Mouse (Mus musculus) forelimb bud, embryonic 11.5 days (tissue): ENCODE measurements around the gene Grm4.

Experiments
- DNase-seq: peaks from one replicate; pipeline ENCODE4 v3.0.0-alpha.2; 2012; ENCODE audit warnings: low read depth, low spot score

Gene Grm4

GRCm38 (mm10) chr17:27493389-27493788 lies 27.8 kb downstream of the Grm4 start:
- DNase-seq, result no peak

- no peak for DNase-seq
These were observed 32.9 kb downstream of the Grm4 start for GRCm38 (mm10) chr17:27488173-27488823.

- DNase-seq, result no peak
These were observed 35.3 kb downstream of the Grm4 start for GRCm38 (mm10) chr17:27485940-27486339.

- no peak for DNase-seq
These were observed 37.6 kb downstream of the Grm4 start for GRCm38 (mm10) chr17:27483571-27483970.

- DNase-seq, result no peak
These were observed 40.8 kb downstream of the Grm4 start for GRCm38 (mm10) chr17:27480143-27481103.

GRCm38 (mm10) chr17:27475650-27476049 lies 45.6 kb downstream of the Grm4 start:
- no peak for DNase-seq

GRCm38 (mm10) chr17:27466620-27467019 lies 54.6 kb downstream of the Grm4 start:
- peak; percentile 73 for DNase-seq

GRCm38 (mm10) chr17:27465924-27466323 lies 55.3 kb downstream of the Grm4 start:
- DNase-seq, result no peak

- no peak for DNase-seq
These were observed 56.8 kb downstream of the Grm4 start for GRCm38 (mm10) chr17:27464327-27464962.

- no peak for DNase-seq
These were observed 61.2 kb downstream of the Grm4 start for GRCm38 (mm10) chr17:27459979-27460378.

- DNase-seq, result no peak
These were observed 62.0 kb downstream of the Grm4 start for GRCm38 (mm10) chr17:27459241-27459640.

- no peak for DNase-seq
These were observed 63.2 kb downstream of the Grm4 start for GRCm38 (mm10) chr17:27457863-27458494.

GRCm38 (mm10) chr17:27457038-27457577 lies 64.1 kb downstream of the Grm4 start:
- DNase-seq, result no peak

- DNase-seq, result no peak
These were observed 64.8 kb downstream of the Grm4 start for GRCm38 (mm10) chr17:27456364-27456763.

GRCm38 (mm10) chr17:27455012-27455784 lies 66.0 kb downstream of the Grm4 start:
- DNase-seq, result no peak

GRCm38 (mm10) chr17:27454396-27454795 lies 66.8 kb downstream of the Grm4 start:
- no peak for DNase-seq

GRCm38 (mm10) chr17:27453045-27453444 lies 68.2 kb downstream of the Grm4 start:
- no peak for DNase-seq

GRCm38 (mm10) chr17:27451787-27452186 lies 69.4 kb downstream of the Grm4 start:
- DNase-seq, result no peak

- no peak for DNase-seq
These were observed 70.0 kb downstream of the Grm4 start for GRCm38 (mm10) chr17:27451216-27451615.

GRCm38 (mm10) chr17:27449757-27450330 lies 71.4 kb downstream of the Grm4 start:
- no peak for DNase-seq
